Mouse (Mus musculus): ENCODE results near the gene Cnih3. TPM values are rescaled to one million over a fixed set of nuclear protein-coding genes. Genes with fewer than 3 reads are reported as not detected.

Cnih3 gene
- polyA plus RNA-seq, 1 experiment from 2014 or later: not detected

- Histone ChIP-seq H3K36me3 (ENCODE audit: control insufficient read depth, insufficient read depth, low read length) (no peaks in the 10 kb centered on the region), H3K4me3 (ENCODE audit: low read depth, low read length) (no peak overlapping the region), H3K9ac (ENCODE audit: low read depth, low read length) (no peak overlapping the region), H3K4me1 (replicated peaks; ENCODE audit: control insufficient read depth, insufficient read depth, low read length) (peaks cover 25% of the 10 kb centered on the region), H3K9me3 (ENCODE audit: control insufficient read depth, low read length) (no peaks in the 10 kb centered on the region), H3K27ac (ENCODE audit: low read depth, low read length) (peak overlapping the region; percentile 25; the same call in 1 of the 2 replicates), H3K27me3 (replicated peaks; ENCODE audit: control insufficient read depth, insufficient read depth, low read length) (peaks cover 7% of the 10 kb centered on the region), H3K4me2 (no peak overlapping the region)
- ATAC-seq (replicated peaks; ENCODE audit: low FRiP score): peak; percentile 80
- 52% methylated on average over 9 of the region's 9 CpGs for WGBS
- no peak for DNase-seq (ENCODE audit: low spot score)
Measured at GRCm38 (mm10) chr1:181374627-181375374, 22.4 kb downstream of the Cnih3 start.

GRCm38 (mm10) chr1:181376431-181376830 is 24.0 kb downstream of the Cnih3 start:
- no peak overlapping the region for H3K4me3 ChIP-seq (ENCODE audit: low read depth, low read length)
- no peak for DNase-seq (ENCODE audit: low spot score)
- H3K4me2 ChIP-seq: no peak overlapping the region
- no peaks in the 10 kb centered on the region for H3K36me3 ChIP-seq (ENCODE audit: control insufficient read depth, insufficient read depth, low read length)
- H3K9me3 ChIP-seq (ENCODE audit: control insufficient read depth, low read length): no peaks in the 10 kb centered on the region
- no peak overlapping the region; the same call in 1 of the 2 replicates for H3K27ac ChIP-seq (ENCODE audit: low read depth, low read length)
- no peak for ATAC-seq (replicated peaks; ENCODE audit: low FRiP score)
- H3K9ac ChIP-seq (ENCODE audit: low read depth, low read length): no peak overlapping the region
- peaks cover 7% of the 10 kb centered on the region for H3K27me3 ChIP-seq (replicated peaks; ENCODE audit: control insufficient read depth, insufficient read depth, low read length)
- WGBS: 57% methylated on average over 8 of the region's 8 CpGs
- H3K4me1 ChIP-seq (replicated peaks; ENCODE audit: control insufficient read depth, insufficient read depth, low read length): peaks cover 21% of the 10 kb centered on the region

GRCm38 (mm10) chr1:181379664-181380063 is 27.2 kb downstream of the Cnih3 start:
- Histone ChIP-seq H3K4me2 (no peak overlapping the region), H3K9ac (ENCODE audit: low read depth, low read length) (no peak overlapping the region), H3K4me3 (ENCODE audit: low read depth, low read length) (no peak overlapping the region), H3K9me3 (ENCODE audit: control insufficient read depth, low read length) (no peaks in the 10 kb centered on the region), H3K27me3 (replicated peaks; ENCODE audit: control insufficient read depth, insufficient read depth, low read length) (peaks cover 4% of the 10 kb centered on the region), H3K27ac (ENCODE audit: low read depth, low read length) (no peak overlapping the region), H3K36me3 (ENCODE audit: control insufficient read depth, insufficient read depth, low read length) (no peaks in the 10 kb centered on the region), H3K4me1 (replicated peaks; ENCODE audit: control insufficient read depth, insufficient read depth, low read length) (peaks cover 6% of the 10 kb centered on the region)
- ATAC-seq (replicated peaks; ENCODE audit: low FRiP score) (0 out of 2 replicates have a peak, but pooled peaks have one; percentile 10), DNase-seq (ENCODE audit: low spot score) (peak; percentile 51)
- 29% methylated on average over 8 of the region's 8 CpGs for WGBS

GRCm38 (mm10) chr1:181381410-181382010 is 29.1 kb downstream of the Cnih3 start:
- Histone ChIP-seq H3K36me3 (ENCODE audit: control insufficient read depth, insufficient read depth, low read length) (no peaks in the 10 kb centered on the region), H3K9ac (ENCODE audit: low read depth, low read length) (no peak overlapping the region), H3K4me1 (replicated peaks; ENCODE audit: control insufficient read depth, insufficient read depth, low read length) (no peaks in the 10 kb centered on the region), H3K9me3 (ENCODE audit: control insufficient read depth, low read length) (no peaks in the 10 kb centered on the region), H3K4me2 (no peak overlapping the region), H3K4me3 (ENCODE audit: low read depth, low read length) (no peak overlapping the region), H3K27me3 (replicated peaks; ENCODE audit: control insufficient read depth, insufficient read depth, low read length) (peaks cover 4% of the 10 kb centered on the region), H3K27ac (ENCODE audit: low read depth, low read length) (no peak overlapping the region)
- ATAC-seq (replicated peaks; ENCODE audit: low FRiP score) (no peak), DNase-seq (ENCODE audit: low spot score) (no peak)
- WGBS: 83% methylated on average over 12 of the region's 12 CpGs

GRCm38 (mm10) chr1:181389264-181389663 is 36.8 kb downstream of the Cnih3 start:
- no peak overlapping the region for H3K9ac ChIP-seq (ENCODE audit: low read depth, low read length)
- no peaks in the 10 kb centered on the region for H3K36me3 ChIP-seq (ENCODE audit: control insufficient read depth, insufficient read depth, low read length)
- no peak overlapping the region for H3K27ac ChIP-seq (ENCODE audit: low read depth, low read length)
- DNase-seq (ENCODE audit: low spot score) (no peak), ATAC-seq (replicated peaks; ENCODE audit: low FRiP score) (no peak)
- no peaks in the 10 kb centered on the region for H3K27me3 ChIP-seq (replicated peaks; ENCODE audit: control insufficient read depth, insufficient read depth, low read length)
- H3K9me3 ChIP-seq (ENCODE audit: control insufficient read depth, low read length): no peaks in the 10 kb centered on the region
- 69% methylated on average over 2 of the region's 2 CpGs for WGBS
- no peaks in the 10 kb centered on the region for H3K4me1 ChIP-seq (replicated peaks; ENCODE audit: control insufficient read depth, insufficient read depth, low read length)
- H3K4me3 ChIP-seq (ENCODE audit: low read depth, low read length): no peak overlapping the region
- H3K4me2 ChIP-seq: no peak overlapping the region

- no peaks in the 10 kb centered on the region for H3K4me1 ChIP-seq (replicated peaks; ENCODE audit: control insufficient read depth, insufficient read depth, low read length)
- H3K4me3 ChIP-seq (ENCODE audit: low read depth, low read length): no peak overlapping the region
- ATAC-seq (replicated peaks; ENCODE audit: low FRiP score) (no peak), DNase-seq (ENCODE audit: low spot score) (no peak)
- H3K27me3 ChIP-seq (replicated peaks; ENCODE audit: control insufficient read depth, insufficient read depth, low read length): no peaks in the 10 kb centered on the region
- H3K9ac ChIP-seq (ENCODE audit: low read depth, low read length): no peak overlapping the region
- no peak overlapping the region for H3K27ac ChIP-seq (ENCODE audit: low read depth, low read length)
- no peaks in the 10 kb centered on the region for H3K36me3 ChIP-seq (ENCODE audit: control insufficient read depth, insufficient read depth, low read length)
- H3K4me2 ChIP-seq: no peak overlapping the region
- no peaks in the 10 kb centered on the region for H3K9me3 ChIP-seq (ENCODE audit: control insufficient read depth, low read length)
- 85% methylated on average over 2 of the region's 2 CpGs for WGBS
Measured at GRCm38 (mm10) chr1:181392489-181392888, 40.1 kb downstream of the Cnih3 start.

- H3K9me3 ChIP-seq (ENCODE audit: control insufficient read depth, low read length): no peaks in the 10 kb centered on the region
- H3K4me1 ChIP-seq (replicated peaks; ENCODE audit: control insufficient read depth, insufficient read depth, low read length): no peaks in the 10 kb centered on the region
- WGBS: 58% methylated on average over 6 of the region's 6 CpGs
- DNase-seq (ENCODE audit: low spot score): no peak
- no peak overlapping the region for H3K27ac ChIP-seq (ENCODE audit: low read depth, low read length)
- no peaks in the 10 kb centered on the region for H3K36me3 ChIP-seq (ENCODE audit: control insufficient read depth, insufficient read depth, low read length)
- ATAC-seq (replicated peaks; ENCODE audit: low FRiP score): no peak
- no peaks in the 10 kb centered on the region for H3K27me3 ChIP-seq (replicated peaks; ENCODE audit: control insufficient read depth, insufficient read depth, low read length)
- H3K4me3 ChIP-seq (ENCODE audit: low read depth, low read length): no peak overlapping the region
- no peak overlapping the region for H3K4me2 ChIP-seq
- no peak overlapping the region for H3K9ac ChIP-seq (ENCODE audit: low read depth, low read length)
Measured at GRCm38 (mm10) chr1:181393250-181394149, 41.1 kb downstream of the Cnih3 start.

GRCm38 (mm10) chr1:181395234-181395828 is 42.9 kb downstream of the Cnih3 start:
- no peaks in the 10 kb centered on the region for H3K27me3 ChIP-seq (replicated peaks; ENCODE audit: control insufficient read depth, insufficient read depth, low read length)
- DNase-seq (ENCODE audit: low spot score): no peak
- H3K4me1 ChIP-seq (replicated peaks; ENCODE audit: control insufficient read depth, insufficient read depth, low read length): no peaks in the 10 kb centered on the region
- no peak overlapping the region for H3K27ac ChIP-seq (ENCODE audit: low read depth, low read length)
- ATAC-seq (replicated peaks; ENCODE audit: low FRiP score): no peak
- no peaks in the 10 kb centered on the region for H3K36me3 ChIP-seq (ENCODE audit: control insufficient read depth, insufficient read depth, low read length)
- H3K9ac ChIP-seq (ENCODE audit: low read depth, low read length): no peak overlapping the region
- no peak overlapping the region for H3K4me2 ChIP-seq
- H3K9me3 ChIP-seq (ENCODE audit: control insufficient read depth, low read length): no peaks in the 10 kb centered on the region
- no peak overlapping the region for H3K4me3 ChIP-seq (ENCODE audit: low read depth, low read length)
- 67% methylated on average over 6 of the region's 6 CpGs for WGBS
